Mouse (Mus musculus) adrenal gland, adult 10 weeks (tissue): ENCODE data around the gene Pofut1. TPM values are rescaled to one million over a fixed set of nuclear protein-coding genes. Genes with fewer than 3 reads are reported as not detected.

Source experiments
- polyA plus RNA-seq: library from polyadenylated mRNA; stranded (reverse); fragments of 350-450 nt; fragmentation: Illumina TruSeq; extraction: RNeasy Lipid Tissue Mini Kit (QIAGEN cat#74804); gene quantifications from one replicate; pipeline ENCODE4 v1.2.3, GENCODE M21; 2014; ENCODE audit warnings: low read depth, low replicate concordance

The Pofut1 gene
- polyA plus RNA-seq: 34.2 TPM

GRCm38 (mm10) chr2:153241250-153242014 lies at the start of gene Pofut1, which contains the start of gene Plagl2:
Gene Pofut1 (plus strand): TSS chr2:153241533.
Gene Plagl2 (minus strand): TSS chr2:153241426.

GRCm38 (mm10) chr2:153224946-153225594 lies 16.3 kb upstream of the Pofut1 start, which contains the start of gene Tspyl3:
Gene Tspyl3 (minus strand): TSS chr2:153225441.

GRCm38 (mm10) chr2:153290938-153291928 lies 49.9 kb downstream of the Pofut1 start, which contains the start of gene Kif3b:
Gene Kif3b (plus strand): TSS chr2:153291413.

Other genes with a start within 250 kb of the Pofut1 start
- gene Pdrg1, start 226.1 kb upstream of the Pofut1 start, polyA plus RNA-seq: 141 TPM
- gene Xkr7, start 209.7 kb upstream of the Pofut1 start, polyA plus RNA-seq: not detected
- gene Ccm2l, start 175.6 kb upstream of the Pofut1 start, polyA plus RNA-seq: 1.9 TPM
- 0.52 TPM for gene Hck, start 133.1 kb upstream of the Pofut1 start, polyA plus RNA-seq
- gene Tm9sf4, start 80.2 kb upstream of the Pofut1 start, polyA plus RNA-seq: 30.9 TPM
- gene Tspyl3, start 16.1 kb upstream of the Pofut1 start, polyA plus RNA-seq: 2.6 TPM
- 8.0 TPM for gene Plagl2, start 107 bp upstream of the Pofut1 start, polyA plus RNA-seq
- gene Kif3b, start 49.9 kb downstream of the Pofut1 start, polyA plus RNA-seq: 23.9 TPM
- gene Asxl1, start 104.3 kb downstream of the Pofut1 start, polyA plus RNA-seq: 16.6 TPM